Mouse (Mus musculus) embryonic facial prominence, embryonic 10.5 days (tissue): ENCODE measurements at regions not wholly inside any gene's neighbourhood (a gene's known extent, or its start where the extent isn't known, plus 50 kb on each side); places are given as distances from the start of the nearest gene placed in this dataset.
A peak's percentile ranks its signal among the peaks of the same experiment; 100 is the strongest.

ENCODE experiments used
- DNase-seq: peaks from one replicate; pipeline ENCODE4 v3.0.0-alpha.2; 2017; ENCODE audit warnings: low spot score
- H3K27ac ChIP-seq: fragments of 300-500 bp; sonication (generic); replicated peaks from 2 replicates; pipeline ENCODE4 v1.5.1; 2016; ENCODE audit warnings: mild to moderate bottlenecking
- H3K27me3 ChIP-seq: fragments of 300-500 bp; sonication (generic); replicated peaks from 2 replicates; pipeline ENCODE4 v1.6.1; 2016; ENCODE audit warnings: low read depth, mild to moderate bottlenecking; ENCODE audit not compliant: poor library complexity, severe bottlenecking
- H3K36me3 ChIP-seq: fragments of 300-500 bp; sonication (generic); replicated peaks from 2 replicates; pipeline ENCODE4 v1.6.1; 2016; ENCODE audit warnings: mild to moderate bottlenecking, moderate library complexity
- H3K4me1 ChIP-seq: fragments of 300-500 bp; sonication (generic); 2 replicates; pipeline ENCODE4 v1.6.1; 2016
- H3K4me3 ChIP-seq: fragments of 300-500 bp; sonication (generic); 2 replicates; pipeline ENCODE4 v1.5.1; 2016; ENCODE audit warnings: mild to moderate bottlenecking, moderate library complexity
- H3K9me3 ChIP-seq: fragments of 300-500 bp; sonication (generic); 2 replicates; pipeline ENCODE4 v1.6.1; 2016; ENCODE audit warnings: mild to moderate bottlenecking
- whole genome bisulfite sequencing: fragments of 180-500 bp; shearing (Covaris S2); methylation state at CpG from one replicate; pipeline ENCODE4 v1.1.7; 2016; 5-methylcytosine and 5-hydroxymethylcytosine counted together

DNA sequence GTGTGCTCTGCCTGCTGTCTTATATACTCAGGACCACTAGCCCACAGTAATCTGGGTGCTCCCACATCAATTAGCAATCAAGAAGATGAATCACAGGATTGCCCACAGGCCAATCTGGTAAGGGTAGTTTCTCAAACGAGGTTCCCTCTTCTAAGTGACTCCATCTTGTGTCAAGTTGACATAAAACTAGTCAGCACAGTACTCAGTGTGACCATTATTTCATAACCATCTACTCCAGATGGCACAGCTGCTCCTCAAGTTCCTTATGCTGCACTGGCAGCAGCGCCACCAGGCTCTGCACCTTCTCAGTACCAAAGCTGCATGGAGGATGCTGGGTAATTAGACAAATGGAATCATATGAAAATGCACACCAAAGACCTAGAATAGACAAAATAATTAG, 175.6 kb upstream of the B3galt2 start:
- Histone ChIP-seq H3K27ac (no peak overlapping the region), H3K27me3 (no peaks in the 10 kb centered on the region), H3K4me1 (no peaks in the 10 kb centered on the region), H3K4me3 (no peak overlapping the region), H3K36me3 (no peaks in the 10 kb centered on the region), H3K9me3 (no peaks in the 10 kb centered on the region)
- DNase-seq = no peak
- 68% methylated on average over 2 of the region's 2 CpGs for WGBS

DNA sequence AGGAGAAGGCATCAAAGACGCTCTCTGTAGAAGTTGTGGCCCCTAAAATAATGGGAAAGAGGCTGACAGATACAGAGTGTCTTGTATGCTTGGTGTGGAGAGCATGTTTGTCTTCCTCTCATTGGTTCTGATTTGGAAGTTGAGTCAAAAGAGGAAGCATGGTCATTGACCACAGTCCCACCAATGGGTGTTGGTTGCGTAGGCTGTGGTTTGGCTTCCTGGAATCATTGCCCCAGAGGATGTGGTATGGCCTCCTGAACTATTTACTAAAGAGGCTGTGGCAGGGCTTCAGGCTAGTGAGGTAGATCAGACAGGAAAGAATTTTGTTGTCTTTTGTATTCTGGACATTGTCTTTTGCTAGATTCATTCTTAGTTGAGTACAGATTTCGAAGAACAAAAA, 174.4 kb upstream of the B3galt2 start:
- H3K36me3 ChIP-seq = no peaks in the 10 kb centered on the region
- H3K4me1 ChIP-seq = no peaks in the 10 kb centered on the region
- no peaks in the 10 kb centered on the region for H3K27me3 ChIP-seq
- H3K4me3 ChIP-seq = no peak overlapping the region
- no peaks in the 10 kb centered on the region for H3K9me3 ChIP-seq
- no peak overlapping the region for H3K27ac ChIP-seq
- 89% methylated on average over 3 of the region's 3 CpGs for WGBS
- no peak for DNase-seq

DNA sequence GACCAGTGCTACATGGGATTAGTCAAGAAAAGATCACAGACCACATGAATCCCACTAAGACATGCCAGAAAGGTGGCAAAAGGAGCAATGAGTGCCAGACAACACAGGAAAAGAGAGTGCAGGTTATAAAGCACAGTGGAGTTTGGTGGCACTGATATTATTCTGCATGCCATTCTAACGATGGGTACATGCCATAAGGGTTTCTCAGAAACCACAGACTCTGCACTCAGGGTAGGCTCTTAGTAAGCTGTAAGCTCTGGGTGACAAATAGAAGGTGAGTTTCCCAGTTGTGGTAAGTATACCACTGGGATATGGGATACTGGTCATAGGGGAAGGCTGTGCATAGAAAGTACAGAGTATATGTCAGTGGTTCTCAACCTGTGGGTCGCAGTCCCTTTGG, 165.1 kb upstream of the B3galt2 start:
- Histone ChIP-seq H3K27ac (no peak overlapping the region), H3K9me3 (no peaks in the 10 kb centered on the region), H3K36me3 (no peaks in the 10 kb centered on the region), H3K27me3 (no peaks in the 10 kb centered on the region), H3K4me3 (no peak overlapping the region), H3K4me1 (no peaks in the 10 kb centered on the region)
- no peak for DNase-seq
- 95% methylated on average over 2 of the region's 2 CpGs for WGBS

DNA sequence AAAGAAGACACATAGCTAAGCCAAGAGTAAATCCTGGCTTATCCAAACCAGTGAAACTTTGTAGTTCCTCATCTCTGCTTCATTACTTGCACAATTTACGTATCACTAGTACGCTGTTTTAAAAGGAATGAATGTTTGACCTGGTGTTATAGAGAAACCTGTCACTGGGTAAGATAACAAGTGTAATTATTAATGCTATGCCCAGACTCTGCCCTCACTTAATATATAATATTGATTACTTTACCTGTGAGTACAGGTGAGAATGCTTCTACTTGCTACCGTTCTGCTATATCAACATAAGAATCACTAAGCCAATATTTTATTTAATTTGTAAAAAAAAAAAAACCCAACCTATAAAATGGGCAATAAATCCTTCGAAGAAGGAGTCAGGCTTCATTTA, 157.1 kb upstream of the B3galt2 start:
- WGBS = 90% methylated on average over 4 of the region's 4 CpGs
- no peaks in the 10 kb centered on the region for H3K4me1 ChIP-seq
- no peaks in the 10 kb centered on the region for H3K36me3 ChIP-seq
- H3K27ac ChIP-seq = no peak overlapping the region
- H3K4me3 ChIP-seq = no peak overlapping the region
- no peak for DNase-seq
- no peaks in the 10 kb centered on the region for H3K9me3 ChIP-seq
- H3K27me3 ChIP-seq = no peaks in the 10 kb centered on the region

DNA sequence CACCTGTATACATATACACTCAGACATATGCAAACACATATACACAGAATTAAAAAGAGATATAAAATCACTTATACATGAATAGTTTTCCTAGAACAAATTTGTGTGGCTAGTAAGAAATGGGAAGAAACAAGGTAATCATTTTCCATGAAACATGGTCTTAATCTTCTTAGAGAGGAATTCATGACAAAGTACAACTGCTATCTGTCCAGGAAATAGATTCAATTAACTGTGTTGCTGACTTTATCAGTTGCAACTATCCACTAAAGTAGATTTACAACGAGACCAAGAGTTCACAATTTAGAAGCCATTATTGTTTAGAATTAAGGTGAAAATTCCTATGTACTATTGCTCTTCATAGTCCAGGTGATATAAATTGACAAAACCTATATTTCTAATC, 155.5 kb upstream of the B3galt2 start:
- WGBS = 88% methylated on average over 1 of the region's 1 CpGs
- no peak for DNase-seq
- Histone ChIP-seq H3K4me3 (no peak overlapping the region), H3K27ac (no peak overlapping the region), H3K36me3 (no peaks in the 10 kb centered on the region), H3K4me1 (no peaks in the 10 kb centered on the region), H3K9me3 (no peaks in the 10 kb centered on the region), H3K27me3 (no peaks in the 10 kb centered on the region)

DNA sequence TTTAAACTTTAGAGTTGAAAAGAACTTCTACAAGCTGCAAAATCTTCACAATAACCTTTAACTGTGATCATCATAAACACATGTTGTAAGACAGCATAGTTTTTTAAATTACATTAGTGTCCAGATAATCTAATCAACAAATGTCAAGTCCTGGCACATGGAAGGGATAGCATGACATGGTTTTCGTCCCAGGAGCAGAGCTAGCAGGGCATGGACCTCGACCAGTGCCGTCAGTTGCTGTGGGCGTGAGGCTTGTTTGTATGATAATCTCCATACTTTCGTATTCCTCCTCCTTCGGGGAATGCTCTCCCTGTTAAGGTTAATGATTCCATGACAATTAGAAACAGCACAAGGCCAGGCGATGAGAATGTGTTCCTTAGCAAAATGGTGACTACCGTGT, 143.4 kb upstream of the B3galt2 start:
- no peaks in the 10 kb centered on the region for H3K27me3 ChIP-seq
- H3K9me3 ChIP-seq = no peaks in the 10 kb centered on the region
- WGBS = 62% methylated on average over 8 of the region's 8 CpGs
- no peak overlapping the region for H3K4me3 ChIP-seq
- H3K36me3 ChIP-seq = no peaks in the 10 kb centered on the region
- DNase-seq = no peak
- H3K4me1 ChIP-seq = no peaks in the 10 kb centered on the region
- no peak overlapping the region for H3K27ac ChIP-seq

DNA sequence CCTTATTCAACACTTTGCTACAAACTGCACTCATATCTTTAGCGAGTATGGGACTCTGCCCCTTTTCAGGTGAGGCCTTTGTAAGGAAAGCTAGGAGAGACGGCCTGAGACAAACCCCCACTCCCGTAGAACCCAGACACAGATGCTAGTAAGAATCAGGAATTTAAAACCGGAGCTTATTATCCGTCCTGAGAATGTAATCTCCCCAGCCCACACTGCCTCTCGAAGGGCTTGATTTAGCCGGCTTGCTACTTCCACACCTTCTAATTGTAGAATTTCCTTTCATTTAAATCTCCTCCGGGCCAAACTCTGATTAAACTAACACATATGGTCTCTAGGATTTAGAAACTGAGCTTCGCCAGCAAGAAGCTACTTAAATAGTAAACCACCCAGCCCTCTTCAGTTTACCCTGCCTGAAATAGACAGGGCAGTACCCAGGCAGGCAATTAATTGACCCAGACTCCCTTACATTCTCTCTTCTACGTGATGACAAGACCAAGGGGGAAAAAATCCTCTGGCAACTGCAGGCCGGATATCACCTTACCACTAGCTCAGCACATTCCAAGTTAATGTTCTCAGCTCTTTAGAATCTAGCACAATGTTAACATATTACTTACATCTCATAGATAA, 136.9 kb upstream of the B3galt2 start:
- Histone ChIP-seq H3K4me3 (no peak overlapping the region), H3K27ac (peak overlapping the region; percentile 61; the same call in 1 of the 2 replicates), H3K36me3 (no peaks in the 10 kb centered on the region), H3K9me3 (no peaks in the 10 kb centered on the region), H3K27me3 (no peaks in the 10 kb centered on the region), H3K4me1 (peaks cover 10% of the 10 kb centered on the region)
- DNase-seq = peak; percentile 19
- 42% methylated on average over 11 of the region's 11 CpGs for WGBS

DNA sequence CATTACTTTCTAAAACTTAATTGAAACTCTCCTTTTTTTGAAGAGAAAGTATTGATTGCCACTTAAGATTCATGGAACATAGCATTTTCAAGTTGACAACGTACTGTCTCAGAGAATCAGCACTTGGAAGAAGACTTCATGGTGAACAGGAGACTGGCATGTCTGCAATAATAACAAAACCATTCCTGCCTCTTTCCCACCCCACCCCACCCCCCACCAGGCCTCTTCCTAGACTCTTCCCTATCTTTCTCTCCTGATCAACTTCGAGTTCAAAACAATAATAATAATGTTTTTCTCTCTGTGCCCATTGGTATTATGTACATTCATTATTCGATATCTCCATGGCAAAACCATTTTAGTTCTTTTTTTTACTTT, 136.4 kb upstream of the B3galt2 start:
- Histone ChIP-seq H3K4me1 (peaks cover 10% of the 10 kb centered on the region), H3K4me3 (no peak overlapping the region), H3K27me3 (no peaks in the 10 kb centered on the region), H3K36me3 (no peaks in the 10 kb centered on the region), H3K27ac (no peak overlapping the region), H3K9me3 (no peaks in the 10 kb centered on the region)
- 82% methylated on average over 3 of the region's 3 CpGs for WGBS
- DNase-seq = no peak

DNA sequence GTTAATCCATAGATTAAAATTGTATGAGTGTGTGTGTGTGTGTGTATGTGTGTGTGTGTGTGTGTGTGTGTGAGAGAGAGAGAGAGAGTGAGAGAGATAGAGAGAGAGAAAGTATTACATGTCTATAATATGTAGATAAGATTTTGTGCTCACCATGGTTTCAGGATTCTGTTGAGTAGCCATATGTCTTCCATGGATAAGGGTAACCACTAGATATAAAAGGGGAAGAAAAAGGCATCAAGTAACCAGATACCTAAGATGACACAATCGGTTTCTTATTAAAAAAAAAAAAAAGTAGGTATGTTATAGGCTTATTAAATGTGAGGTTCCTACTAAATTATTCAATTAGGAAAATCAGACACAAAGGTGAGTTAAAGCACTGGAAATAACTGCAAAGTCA, 135.1 kb upstream of the B3galt2 start:
- no peaks in the 10 kb centered on the region for H3K9me3 ChIP-seq
- DNase-seq = no peak
- WGBS = 93% methylated on average over 1 of the region's 1 CpGs

DNA sequence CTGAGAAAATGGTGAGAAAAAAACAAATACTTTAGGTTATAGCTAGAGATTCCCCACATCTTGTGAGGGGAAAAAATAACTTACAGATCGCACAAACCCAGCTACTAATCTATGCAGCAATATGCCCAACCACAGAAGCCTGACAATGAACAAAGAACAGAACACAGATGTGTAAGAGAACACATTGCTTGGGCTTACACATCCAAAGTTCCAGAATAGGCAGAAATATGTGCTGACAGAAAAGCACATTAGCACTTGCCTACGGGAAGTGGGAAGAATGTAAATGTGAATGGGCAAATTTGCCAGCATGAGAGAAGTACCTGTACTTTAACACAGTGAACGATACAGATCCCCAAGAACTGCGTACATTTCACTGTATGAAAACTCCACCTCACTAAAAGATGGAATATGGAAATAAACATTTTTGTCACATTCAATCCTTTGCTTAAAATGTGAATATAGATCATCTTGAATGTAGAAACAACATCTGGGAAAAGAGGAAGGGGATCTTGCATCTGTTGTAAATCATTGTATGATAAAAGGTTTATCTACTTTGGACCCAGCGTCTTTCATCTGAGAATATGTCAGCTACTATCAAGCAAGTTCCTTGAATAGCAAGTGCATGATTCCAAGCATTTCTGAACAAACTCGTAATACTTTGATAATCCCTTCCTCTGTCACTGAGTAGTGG, 116.5 kb upstream of the B3galt2 start:
- Histone ChIP-seq H3K9me3 (no peaks in the 10 kb centered on the region), H3K4me1 (peaks cover 5% of the 10 kb centered on the region), H3K27me3 (no peaks in the 10 kb centered on the region), H3K4me3 (no peak overlapping the region), H3K36me3 (no peaks in the 10 kb centered on the region), H3K27ac (no peak overlapping the region)
- no peak for DNase-seq
- WGBS = 88% methylated on average over 6 of the region's 6 CpGs

More for the DNA sequence above, 135.1 kb upstream of the B3galt2 start:
- Histone ChIP-seq H3K27me3 (no peaks in the 10 kb centered on the region), H3K36me3 (no peaks in the 10 kb centered on the region), H3K4me1 (peaks cover 10% of the 10 kb centered on the region), H3K4me3 (no peak overlapping the region), H3K27ac (no peak overlapping the region)

DNA sequence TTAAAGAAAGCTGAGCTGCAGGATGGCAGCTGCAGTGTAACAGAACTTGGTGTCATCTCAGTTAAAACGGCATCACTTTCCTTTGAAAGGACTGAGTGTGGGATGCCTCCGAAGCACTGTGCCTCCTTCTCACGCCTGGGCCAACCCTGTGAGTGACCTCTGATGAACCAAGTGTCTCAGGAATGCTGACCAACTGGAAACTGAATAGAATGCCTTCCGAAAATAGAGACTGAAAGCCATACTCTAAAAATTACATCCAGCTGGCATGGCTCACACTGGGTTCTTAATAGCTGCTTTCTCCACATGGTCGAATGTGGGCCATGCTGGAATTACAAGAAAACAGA, 116.0 kb upstream of the B3galt2 start:
- no peak for DNase-seq
- H3K27ac ChIP-seq = no peak overlapping the region
- H3K9me3 ChIP-seq = no peaks in the 10 kb centered on the region
- WGBS = 34% methylated on average over 5 of the region's 5 CpGs
- H3K4me3 ChIP-seq = no peak overlapping the region
- no peaks in the 10 kb centered on the region for H3K27me3 ChIP-seq
- H3K36me3 ChIP-seq = no peaks in the 10 kb centered on the region
- H3K4me1 ChIP-seq = peaks cover 5% of the 10 kb centered on the region

DNA sequence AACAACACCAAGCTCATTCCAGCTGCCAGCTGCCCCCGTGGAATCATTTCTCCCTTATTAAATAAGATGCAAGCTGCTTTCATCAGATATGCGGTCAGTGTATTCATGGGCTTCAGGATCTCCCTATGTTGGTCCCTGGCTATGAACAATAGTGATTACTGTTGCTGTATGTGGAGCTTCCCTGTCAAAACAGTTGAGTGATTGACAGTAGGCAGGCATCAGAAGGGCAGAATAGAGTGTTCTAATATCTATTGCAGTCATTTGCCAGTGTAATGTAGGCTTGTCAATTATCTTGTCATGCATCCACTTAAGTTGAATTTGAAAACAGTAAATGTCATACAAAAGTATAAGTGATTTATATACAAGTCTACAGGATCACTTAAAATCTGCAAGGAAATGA, 100.2 kb upstream of the B3galt2 start:
- DNase-seq = no peak
- WGBS = 91% methylated on average over 2 of the region's 2 CpGs
- Histone ChIP-seq H3K36me3 (no peaks in the 10 kb centered on the region), H3K9me3 (no peaks in the 10 kb centered on the region), H3K4me3 (no peak overlapping the region), H3K27me3 (no peaks in the 10 kb centered on the region), H3K27ac (no peak overlapping the region), H3K4me1 (no peaks in the 10 kb centered on the region)

DNA sequence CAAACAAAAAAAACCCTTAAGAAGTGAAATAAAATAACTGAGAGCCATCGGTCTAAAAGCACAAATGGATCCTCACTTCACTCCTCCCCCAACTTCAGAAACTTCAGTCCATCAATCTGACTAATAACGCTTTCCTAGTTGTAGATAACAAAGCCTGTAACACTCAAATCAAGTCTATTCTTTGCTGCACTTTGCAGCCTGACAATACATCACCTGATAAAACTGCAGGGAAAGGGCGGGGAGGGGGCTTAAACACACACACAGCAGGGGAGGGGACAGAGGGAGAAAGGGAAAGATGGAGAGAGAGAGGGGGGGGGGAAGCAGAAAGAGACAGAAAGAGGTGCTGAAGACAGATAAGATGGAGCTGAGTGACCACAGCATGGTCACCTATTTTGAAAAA, 99.8 kb upstream of the B3galt2 start:
- DNase-seq = no peak
- H3K4me3 ChIP-seq = no peak overlapping the region
- no peaks in the 10 kb centered on the region for H3K9me3 ChIP-seq
- no peak overlapping the region for H3K27ac ChIP-seq
- no peaks in the 10 kb centered on the region for H3K36me3 ChIP-seq
- H3K27me3 ChIP-seq = no peaks in the 10 kb centered on the region
- no peaks in the 10 kb centered on the region for H3K4me1 ChIP-seq
- 59% methylated on average over 3 of the region's 3 CpGs for WGBS
